Mouse (Mus musculus) bone marrow, adult 2 months (tissue): ENCODE results near the gene Sncb. TPM values are rescaled to one million over a fixed set of nuclear protein-coding genes. Genes with fewer than 3 reads are reported as not detected.

Source experiments
- H3K27ac ChIP-seq: fragments of 200-500 bp; 2 replicates; pipeline ENCODE4 v1.5.1; 2012; ENCODE audit warnings: low read depth, mild to moderate bottlenecking, control low read depth, inconsistent platforms, low read length; ENCODE audit not compliant: control insufficient read depth, poor library complexity, insufficient read depth
- H3K4me1 ChIP-seq: fragments of 200-500 bp; 2 replicates; pipeline ENCODE4 v1.6.1; 2011; ENCODE audit warnings: low read length; ENCODE audit not compliant: control insufficient read depth, insufficient read depth
- H3K4me3 ChIP-seq: fragments of 200-500 bp; replicated peaks from 2 replicates; pipeline ENCODE3; 2011; ENCODE audit warnings: mild to moderate bottlenecking, low read depth, low read length, control low read depth; ENCODE audit not compliant: control insufficient read depth
- CTCF ChIP-seq: fragments of 200-500 bp; IDR thresholded peaks from 2 replicates; pipeline ENCODE4 v1.5.1; 2011; ENCODE audit warnings: low read length, control low read depth; ENCODE audit not compliant: control insufficient read depth, insufficient read depth
- POLR2A ChIP-seq: fragments of 200-500 bp; IDR thresholded peaks from 2 replicates; pipeline ENCODE4 v1.6.1; 2011; ENCODE audit warnings: low read depth, mild to moderate bottlenecking, control low read depth, low read length, borderline replicate concordance; ENCODE audit not compliant: control insufficient read depth
- WGBS: fragments of 180-500 bp; shearing (Covaris S2); methylation state at CpG from one replicate; pipeline ENCODE4 v1.1.7; 2018; 5-methylcytosine and 5-hydroxymethylcytosine counted together
- polyA plus RNA-seq: library from polyadenylated mRNA; stranded (reverse); fragments of >200 nt; gene quantifications from 2 replicates; pipeline ENCODE4 v1.2.4, GENCODE M21; 2011; ENCODE audit warnings: low replicate concordance; ENCODE audit not compliant: missing spikeins, insufficient read depth, insufficient read length

Gene Sncb
- polyA plus RNA-seq, 1 experiment: not detected

DNA sequence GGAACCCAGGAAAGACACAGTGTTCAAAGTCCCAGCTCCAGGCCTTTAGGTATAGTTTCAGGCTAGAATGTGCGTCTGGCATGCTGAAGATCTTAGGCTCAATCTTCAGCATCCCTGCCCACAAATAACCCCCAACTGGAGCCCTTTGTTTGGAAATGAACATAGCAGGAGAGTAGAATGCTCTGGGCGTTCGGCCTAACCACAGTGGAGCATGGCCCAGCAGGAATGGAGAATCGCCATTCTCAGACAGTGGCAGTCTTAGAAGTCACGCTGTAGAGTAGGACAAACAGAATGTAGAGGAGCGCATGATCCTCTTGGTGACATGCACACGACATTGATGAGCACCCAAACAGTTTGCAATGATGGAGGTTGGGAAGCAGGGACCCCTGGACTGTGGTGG lies 5.5 kb downstream of the Sncb start:
- 73% methylated on average over 7 of the region's 7 CpGs for WGBS
- Histone ChIP-seq H3K27ac (no peak overlapping the region), H3K4me1 (no peaks in the 10 kb centered on the region; the same call in 1 of the 2 replicates), H3K4me3 (no peak overlapping the region)
- no peak for TF ChIP-seq CTCF
- TF ChIP-seq POLR2A: no peak

DNA sequence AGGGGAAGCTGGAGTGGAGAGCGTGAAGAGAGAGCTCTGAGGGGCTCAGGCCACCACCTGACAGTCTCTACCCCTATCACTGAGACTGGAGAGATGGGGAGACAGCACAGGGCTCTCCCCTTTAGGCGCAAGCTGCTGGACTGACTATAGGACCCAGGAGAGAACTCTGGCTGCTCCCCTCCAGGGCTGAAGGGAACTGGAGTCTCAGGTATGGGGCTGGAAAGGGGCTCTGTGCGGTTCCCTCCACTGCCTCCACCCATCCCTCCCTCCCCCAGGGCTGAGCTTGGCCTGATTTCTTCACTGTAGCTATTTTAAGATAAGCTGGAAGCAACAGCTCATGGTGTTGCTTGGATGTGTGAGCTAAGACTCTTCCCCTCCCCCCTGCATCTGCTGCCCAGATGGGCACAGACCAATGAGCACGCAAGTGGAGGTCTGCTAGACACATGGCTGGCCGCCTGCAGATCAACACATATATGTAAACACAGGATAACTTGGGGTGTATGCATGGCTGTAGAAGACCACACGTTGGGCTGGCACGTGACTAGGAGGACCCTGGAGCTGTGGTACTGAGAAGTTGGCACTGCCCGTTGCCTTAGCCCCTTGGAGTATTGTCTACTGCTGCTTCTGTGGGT lies 6.1 kb downstream of the Sncb start:
- Histone ChIP-seq H3K27ac (no peak overlapping the region), H3K4me3 (no peak overlapping the region), H3K4me1 (no peaks in the 10 kb centered on the region; the same call in 1 of the 2 replicates)
- WGBS: 63% methylated on average over 8 of the region's 8 CpGs
- TF ChIP-seq POLR2A (no peak), CTCF (no peak)

DNA sequence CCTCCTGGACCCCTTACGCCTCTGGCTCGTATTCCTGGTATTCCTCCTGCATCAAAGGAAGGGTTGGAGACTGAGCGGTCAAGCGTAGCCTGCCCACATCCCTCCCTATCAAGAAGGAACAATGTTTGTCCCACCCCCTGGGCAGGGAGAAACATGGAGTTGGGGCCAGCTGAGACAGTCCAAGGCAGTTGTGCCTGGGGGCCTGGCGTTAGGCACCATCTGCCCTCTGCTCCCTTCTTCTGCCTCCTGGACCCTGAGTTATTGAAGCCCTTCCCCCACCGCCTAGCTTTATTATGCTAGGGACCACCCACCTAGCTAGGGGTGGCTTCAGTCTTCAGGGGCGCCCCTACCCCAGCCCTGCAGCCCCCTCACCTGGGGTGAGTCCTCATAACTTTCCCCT lies 6.9 kb downstream of the Sncb start:
- 19% methylated on average over 7 of the region's 7 CpGs for WGBS
- H3K4me1 ChIP-seq: no peaks in the 10 kb centered on the region; the same call in 1 of the 2 replicates
- no peak overlapping the region for H3K27ac ChIP-seq
- TF ChIP-seq POLR2A (no peak), CTCF (no peak)
- no peak overlapping the region for H3K4me3 ChIP-seq

DNA sequence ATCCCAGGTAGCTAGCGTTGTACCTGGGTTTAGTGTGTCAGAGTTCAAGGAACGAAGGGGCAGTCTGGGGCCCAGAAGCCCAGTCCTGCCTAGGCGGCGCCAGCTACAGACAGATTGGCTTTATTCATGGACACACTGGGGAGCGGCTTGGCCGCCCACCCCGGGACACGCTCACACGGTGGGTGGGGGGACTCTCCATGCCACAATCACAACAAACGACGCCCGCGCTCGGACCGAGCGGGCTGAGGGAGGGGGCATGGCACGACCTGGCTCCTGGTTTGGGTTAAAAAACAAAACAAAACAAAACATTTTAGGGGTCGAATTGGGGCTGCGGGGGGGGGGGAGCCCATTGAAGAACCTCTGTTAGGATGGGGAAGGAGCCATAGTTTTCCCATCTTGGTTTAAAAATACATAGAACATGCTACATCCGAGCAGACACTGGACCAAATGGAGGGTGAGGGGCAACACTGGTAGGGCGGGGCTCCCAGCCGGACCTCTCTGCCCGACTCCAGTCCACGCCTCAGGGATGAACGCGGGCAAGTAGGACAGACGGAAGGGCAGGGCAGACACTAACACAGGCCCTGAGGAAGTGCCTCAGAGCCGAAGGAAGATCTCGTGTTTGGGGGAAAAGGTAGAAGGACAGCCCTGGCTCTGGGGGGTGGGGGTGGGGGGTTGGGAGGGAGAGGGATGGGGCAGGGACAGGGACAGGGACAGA lies 7.5 kb downstream of the Sncb start:
- WGBS: 4% methylated on average over 29 of the region's 29 CpGs
- Histone ChIP-seq H3K4me3 (no peak overlapping the region), H3K27ac (no peak overlapping the region), H3K4me1 (no peaks in the 10 kb centered on the region; the same call in 1 of the 2 replicates)
- TF ChIP-seq POLR2A (no peak), CTCF (no peak)

DNA sequence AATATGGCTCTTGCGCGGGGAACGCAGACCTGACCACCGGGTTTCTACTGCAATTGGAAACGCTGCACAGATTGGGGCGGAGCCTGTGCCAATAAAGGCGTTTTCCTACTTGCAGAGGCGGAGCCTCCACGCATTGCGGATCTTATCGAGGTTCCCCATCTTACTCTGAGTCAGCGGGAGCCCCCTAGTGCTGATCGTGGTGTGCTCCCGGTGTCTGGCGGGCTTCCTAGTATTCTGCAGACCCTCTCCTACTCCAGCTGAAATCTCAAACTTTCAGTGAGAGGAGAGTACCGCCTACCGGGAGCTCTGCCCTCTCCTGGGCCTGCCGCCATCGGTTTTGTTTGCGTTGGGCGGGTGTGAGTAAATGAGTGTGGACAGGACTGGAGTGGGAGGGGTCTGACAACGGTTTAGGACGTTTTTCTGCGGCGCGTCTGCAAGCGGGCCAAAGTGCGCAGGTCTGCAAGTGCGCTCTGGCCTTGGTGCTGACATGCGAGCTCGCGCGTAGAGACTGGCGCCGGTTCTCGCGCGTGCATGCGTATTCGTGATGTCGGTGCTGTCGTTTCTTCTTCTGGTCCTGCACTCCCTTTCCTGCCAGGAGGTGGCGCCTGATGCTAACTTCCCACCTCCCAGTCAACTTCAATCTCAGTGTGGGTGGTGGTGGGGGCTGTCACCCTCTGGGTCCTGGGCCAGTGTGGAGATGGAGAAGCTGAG lies 8.2 kb downstream of the Sncb start:
- WGBS: 2% methylated on average over 43 of the region's 43 CpGs
- Histone ChIP-seq H3K4me1 (no peaks in the 10 kb centered on the region; the same call in 1 of the 2 replicates), H3K4me3 (peak overlapping the region; percentile 9), H3K27ac (no peak overlapping the region)
- TF ChIP-seq CTCF (peak; percentile 65; the same call in 1 of the 2 replicates), POLR2A (no peak)

DNA sequence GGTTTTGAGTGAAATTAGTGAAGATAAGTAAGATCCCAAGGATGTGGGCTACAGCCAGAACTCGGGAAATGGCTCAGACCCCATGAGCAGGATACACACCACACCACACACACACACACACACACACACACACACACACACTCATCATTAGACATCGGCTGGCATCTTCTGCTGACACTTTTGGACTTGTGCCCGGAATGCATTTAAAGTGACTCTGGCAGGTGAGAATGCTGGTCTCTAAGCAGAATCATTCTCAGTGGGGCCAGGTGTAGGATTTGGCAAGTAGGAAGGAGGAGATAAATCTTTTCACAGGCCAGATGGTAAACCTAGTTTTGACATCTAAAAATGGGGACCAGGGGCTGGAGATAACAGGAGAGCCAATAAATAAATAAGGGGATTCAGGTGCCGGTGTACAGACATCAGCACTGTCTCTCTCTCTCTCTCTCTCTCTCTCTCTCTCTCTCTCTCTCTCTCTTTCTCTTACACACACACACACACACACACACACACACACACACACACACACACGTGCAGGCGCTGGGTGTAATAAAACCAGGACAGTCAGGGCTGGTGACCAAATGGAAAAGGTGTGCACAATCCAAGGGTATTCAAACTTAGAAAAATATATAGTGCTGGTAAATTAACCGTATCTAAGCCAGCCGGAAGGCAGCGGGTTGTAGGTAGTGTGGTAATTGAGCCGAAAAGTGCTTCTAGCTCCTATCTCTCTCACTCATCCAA lies 9.1 kb downstream of the Sncb start:
- Histone ChIP-seq H3K4me3 (no peak overlapping the region), H3K4me1 (no peaks in the 10 kb centered on the region; the same call in 1 of the 2 replicates), H3K27ac (no peak overlapping the region)
- 51% methylated on average over 10 of the region's 10 CpGs for WGBS
- TF ChIP-seq POLR2A (no peak), CTCF (no peak)

DNA sequence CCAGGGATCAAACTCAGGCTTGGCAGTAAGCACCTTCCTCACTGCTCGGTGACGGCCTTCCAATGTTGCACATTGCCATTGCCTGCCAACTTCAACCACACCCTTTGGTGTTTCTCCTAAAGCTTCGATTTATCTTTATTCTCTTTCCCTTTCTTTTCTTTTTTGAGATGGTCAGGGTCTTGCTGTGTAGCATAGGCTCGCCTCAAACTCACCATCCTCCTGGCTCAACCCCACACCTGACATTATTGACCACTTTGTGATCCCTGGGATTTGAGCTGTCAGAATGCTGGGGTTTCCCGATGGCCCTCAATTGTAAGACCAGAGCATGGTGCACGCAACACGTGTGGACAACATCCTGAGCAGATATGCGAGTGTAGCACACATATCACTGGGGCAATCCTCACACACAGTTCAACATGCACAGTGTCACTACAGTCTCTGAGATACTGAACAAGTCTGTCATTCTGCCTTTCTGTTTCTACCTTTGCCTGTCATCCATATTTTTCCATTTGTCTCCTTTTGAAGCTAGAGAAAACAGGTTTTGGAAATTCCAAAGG lies 10.2 kb downstream of the Sncb start:
- Histone ChIP-seq H3K4me3 (no peak overlapping the region), H3K4me1 (no peaks in the 10 kb centered on the region; the same call in 1 of the 2 replicates), H3K27ac (no peak overlapping the region)
- no peak for TF ChIP-seq POLR2A
- TF ChIP-seq CTCF: no peak
- WGBS: 76% methylated on average over 8 of the region's 8 CpGs
